Mouse (Mus musculus) kidney, embryonic 15.5 days (tissue): Measurements from ENCODE around the gene Atp9a. TPM values are rescaled to one million over a fixed set of nuclear protein-coding genes. Genes with fewer than 3 reads are reported as not detected.

Experiments
- ATAC-seq: fragments of 200-750 bp; cut with Nextera tagmentation; replicated peaks from 2 replicates; pipeline ENCODE4 v1.8.0; 2017; ENCODE audit warnings: moderate TSS enrichment; ENCODE audit not compliant: low FRiP score
- H3K27ac ChIP-seq: fragments of 300-500 bp; sonication (generic); 2 replicates; pipeline ENCODE4 v1.5.1; 2015; ENCODE audit warnings: mild to moderate bottlenecking, inconsistent platforms
- H3K27me3 ChIP-seq: fragments of 300-500 bp; sonication (generic); 2 replicates; pipeline ENCODE4 v1.6.1; 2015; ENCODE audit warnings: inconsistent platforms
- H3K36me3 ChIP-seq: fragments of 300-500 bp; sonication (generic); 2 replicates; pipeline ENCODE4 v1.6.1; 2015; ENCODE audit warnings: inconsistent platforms
- H3K4me1 ChIP-seq: fragments of 300-500 bp; sonication (generic); 2 replicates; pipeline ENCODE4 v1.6.1; 2015; ENCODE audit warnings: inconsistent platforms
- H3K4me2 ChIP-seq: fragments of 300-500 bp; sonication (generic); 2 replicates; pipeline ENCODE4 v1.6.1; 2015; ENCODE audit warnings: moderate library complexity, mild to moderate bottlenecking, inconsistent platforms
- H3K4me3 ChIP-seq: fragments of 300-500 bp; sonication (generic); replicated peaks from 2 replicates; pipeline ENCODE4 v1.5.1; 2015; ENCODE audit warnings: mild to moderate bottlenecking, inconsistent platforms
- H3K9ac ChIP-seq: fragments of 300-500 bp; sonication (generic); 2 replicates; pipeline ENCODE4 v1.6.1; 2015; ENCODE audit warnings: mild to moderate bottlenecking, inconsistent platforms
- H3K9me3 ChIP-seq: fragments of 300-500 bp; sonication (generic); replicated peaks from 2 replicates; pipeline ENCODE4 v1.6.1; 2016; ENCODE audit warnings: inconsistent platforms
- WGBS: fragments of 180-500 bp; shearing (Covaris S2); methylation state at CpG from one replicate; pipeline ENCODE4 v1.1.7; 2015; ENCODE audit warnings: mixed read lengths; 5-methylcytosine and 5-hydroxymethylcytosine counted together
- polyA plus RNA-seq: library from polyadenylated mRNA; unstranded; fragments of >200 nt; fragmentation: Nextera tagmentation; extraction: Ambion mirVana; gene quantifications from 2 replicates; pipeline ENCODE4 v1.2.1, GENCODE M21; 2015

Gene Atp9a
- polyA plus RNA-seq = 10.2 and 10.7 TPM in 2 replicates

- Histone ChIP-seq H3K36me3 (no peaks in the 10 kb centered on the region), H3K27ac (peak within 1 kb of the TSS; percentile 71), H3K27me3 (peaks cover 3% of the 10 kb centered on the region; the same call in 1 of the 2 replicates), H3K4me1 (peaks cover 13% of the 10 kb centered on the region; the same call in 1 of the 2 replicates), H3K9ac (peak within 1 kb of the TSS; percentile 58), H3K9me3 (no peaks in the 10 kb centered on the region), H3K4me3 (peak within 1 kb of the TSS; percentile 86), H3K4me2 (peak within 1 kb of the TSS; percentile 94)
- 7% methylated on average over 30 of the region's 33 CpGs for WGBS
- peak; percentile 55 for ATAC-seq
Observed at GRCm38 (mm10) chr2:168742059-168742627, at the start of gene Atp9a. Gene Atp9a (minus strand): TSS chr2:168742409.

GRCm38 (mm10) chr2:168791115-168791802, 49.0 kb upstream of the Atp9a start:
- Histone ChIP-seq H3K9ac (no peak overlapping the region), H3K27ac (no peak overlapping the region), H3K4me3 (no peak overlapping the region), H3K9me3 (no peaks in the 10 kb centered on the region), H3K4me2 (no peak overlapping the region), H3K27me3 (peaks cover 7% of the 10 kb centered on the region; the same call in 1 of the 2 replicates), H3K4me1 (no peaks in the 10 kb centered on the region), H3K36me3 (no peaks in the 10 kb centered on the region)
- 73% methylated on average over 4 of the region's 4 CpGs for WGBS
- no peak for ATAC-seq

- Histone ChIP-seq H3K27me3 (peaks cover 4% of the 10 kb centered on the region; the same call in 1 of the 2 replicates), H3K27ac (no peak overlapping the region), H3K4me2 (no peak overlapping the region), H3K4me3 (no peak overlapping the region), H3K9ac (no peak overlapping the region), H3K9me3 (no peaks in the 10 kb centered on the region), H3K4me1 (no peaks in the 10 kb centered on the region), H3K36me3 (no peaks in the 10 kb centered on the region)
- WGBS = 90% methylated on average over 9 of the region's 9 CpGs
- ATAC-seq = no peak
Observed at GRCm38 (mm10) chr2:168786174-168786573, 44.0 kb upstream of the Atp9a start.

GRCm38 (mm10) chr2:168780596-168780995, 38.4 kb upstream of the Atp9a start:
- WGBS = 28% methylated on average over 9 of the region's 9 CpGs
- Histone ChIP-seq H3K9me3 (no peaks in the 10 kb centered on the region), H3K9ac (no peak overlapping the region), H3K4me1 (no peaks in the 10 kb centered on the region), H3K4me3 (no peak overlapping the region), H3K27me3 (peaks cover 14% of the 10 kb centered on the region; the same call in 1 of the 2 replicates), H3K36me3 (no peaks in the 10 kb centered on the region), H3K4me2 (no peak overlapping the region), H3K27ac (no peak overlapping the region)
- no peak for ATAC-seq

- Histone ChIP-seq H3K4me3 (no peak overlapping the region), H3K27me3 (peaks cover 17% of the 10 kb centered on the region; the same call in 1 of the 2 replicates), H3K4me2 (no peak overlapping the region), H3K4me1 (no peaks in the 10 kb centered on the region), H3K36me3 (no peaks in the 10 kb centered on the region), H3K27ac (no peak overlapping the region), H3K9me3 (no peaks in the 10 kb centered on the region), H3K9ac (no peak overlapping the region)
- no peak for ATAC-seq
- 10% methylated on average over 9 of the region's 9 CpGs for WGBS
Observed at GRCm38 (mm10) chr2:168780024-168780423, 37.8 kb upstream of the Atp9a start.

GRCm38 (mm10) chr2:168777481-168777880, 35.3 kb upstream of the Atp9a start:
- no peak for ATAC-seq
- Histone ChIP-seq H3K9me3 (no peaks in the 10 kb centered on the region), H3K4me3 (no peak overlapping the region), H3K36me3 (no peaks in the 10 kb centered on the region), H3K27ac (no peak overlapping the region), H3K4me1 (no peaks in the 10 kb centered on the region), H3K4me2 (no peak overlapping the region), H3K27me3 (0 out of 2 replicates have a peak, but pooled peaks cover 19% of the 10 kb centered on the region), H3K9ac (no peak overlapping the region)

GRCm38 (mm10) chr2:168776238-168776637, 34.0 kb upstream of the Atp9a start:
- no peak overlapping the region for H3K4me3 ChIP-seq
- 89% methylated on average over 3 of the region's 3 CpGs for WGBS
- H3K4me2 ChIP-seq = no peak overlapping the region

GRCm38 (mm10) chr2:168769259-168769658, 27.1 kb upstream of the Atp9a start:
- ATAC-seq = no peak
- Histone ChIP-seq H3K4me1 (peaks cover 27% of the 10 kb centered on the region), H3K4me2 (no peak overlapping the region), H3K27ac (no peak overlapping the region), H3K36me3 (no peaks in the 10 kb centered on the region), H3K4me3 (no peak overlapping the region), H3K9me3 (no peaks in the 10 kb centered on the region), H3K9ac (no peak overlapping the region), H3K27me3 (peaks cover 77% of the 10 kb centered on the region)
- WGBS = 63% methylated on average over 8 of the region's 8 CpGs

More at GRCm38 (mm10) chr2:168776238-168776637, 34.0 kb upstream of the Atp9a start:
- Histone ChIP-seq H3K9me3 (no peaks in the 10 kb centered on the region), H3K4me1 (no peaks in the 10 kb centered on the region), H3K36me3 (no peaks in the 10 kb centered on the region), H3K27ac (no peak overlapping the region), H3K9ac (no peak overlapping the region), H3K27me3 (0 out of 2 replicates have a peak, but pooled peaks cover 28% of the 10 kb centered on the region)
- no peak for ATAC-seq

GRCm38 (mm10) chr2:168767582-168767981, 25.4 kb upstream of the Atp9a start, which contains the start of gene Sall4:
Gene Sall4 (minus strand): TSS chr2:168767943.
- Histone ChIP-seq H3K9ac (no peak within 1 kb of the TSS), H3K4me2 (peak within 1 kb of the TSS; percentile 86), H3K9me3 (no peaks in the 10 kb centered on the region), H3K4me3 (peak within 1 kb of the TSS; percentile 47), H3K27ac (no peak within 1 kb of the TSS), H3K4me1 (peaks cover 27% of the 10 kb centered on the region), H3K36me3 (no peaks in the 10 kb centered on the region), H3K27me3 (peaks cover 94% of the 10 kb centered on the region)
- WGBS = 9% methylated on average over 10 of the region's 10 CpGs
- ATAC-seq = no peak

- H3K9ac ChIP-seq = no peak overlapping the region
- peaks cover 97% of the 10 kb centered on the region for H3K27me3 ChIP-seq
- peak; percentile 60; the same call in 1 of the 2 replicates for ATAC-seq
- under 1% methylated on average over 52 of the region's 52 CpGs for WGBS
- peaks cover 35% of the 10 kb centered on the region for H3K4me1 ChIP-seq
- peak overlapping the region; percentile 86 for H3K4me2 ChIP-seq
- no peaks in the 10 kb centered on the region for H3K9me3 ChIP-seq
- H3K36me3 ChIP-seq = no peaks in the 10 kb centered on the region
- no peak overlapping the region for H3K27ac ChIP-seq
- peak overlapping the region; percentile 47 for H3K4me3 ChIP-seq
Observed at GRCm38 (mm10) chr2:168766538-168767361, 24.5 kb upstream of the Atp9a start.

GRCm38 (mm10) chr2:168765696-168766537, 23.7 kb upstream of the Atp9a start:
- Histone ChIP-seq H3K4me2 (peak overlapping the region; percentile 86), H3K9ac (peak overlapping the region; percentile 22; the same call in 1 of the 2 replicates), H3K9me3 (no peaks in the 10 kb centered on the region), H3K36me3 (no peaks in the 10 kb centered on the region), H3K4me3 (peak overlapping the region; percentile 47), H3K27ac (no peak overlapping the region), H3K27me3 (peaks cover 99% of the 10 kb centered on the region), H3K4me1 (peaks cover 35% of the 10 kb centered on the region)
- no peak for ATAC-seq
- under 1% methylated on average over 64 of the region's 65 CpGs for WGBS
